Mouse (Mus musculus) heart, postnatal 0 days (tissue): ENCODE measurements around the gene Zscan10.

ENCODE experiments used
- CTCF ChIP-seq: IDR thresholded peaks from 2 replicates; pipeline ENCODE4 v1.5.1; 2016; ENCODE audit warnings: antibody characterized with exemption, control low read depth, low read depth
- EP300 ChIP-seq: IDR thresholded peaks from 2 replicates; pipeline ENCODE4 v1.6.1; 2016; ENCODE audit warnings: antibody characterized with exemption, low read depth

DNA sequence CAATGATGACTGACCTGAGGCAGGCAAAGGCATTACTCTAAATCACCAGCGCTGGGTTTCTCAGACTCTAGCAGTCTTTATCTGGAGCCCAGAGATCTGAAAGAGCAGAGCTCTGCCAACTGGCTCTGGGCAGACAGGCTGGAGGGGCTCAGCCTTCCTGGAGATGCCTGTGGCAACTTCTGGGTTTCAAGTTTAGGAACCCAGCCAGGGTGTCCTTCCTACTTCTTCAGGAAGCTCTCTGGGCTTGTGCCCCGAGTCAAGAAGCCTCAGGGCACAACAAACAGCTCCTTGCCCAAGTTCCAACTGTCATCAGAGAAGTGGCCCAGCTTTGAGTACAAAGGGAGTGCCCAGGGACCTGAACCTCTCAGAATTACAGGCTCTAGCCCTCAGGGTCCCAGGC, 53.8 kb downstream of the Zscan10 start:
- TF ChIP-seq CTCF = no peak
- TF ChIP-seq EP300 = no peak
